Mouse (Mus musculus): ENCODE measurements at regions not wholly inside any gene's neighbourhood (a gene's known extent, or its start where the extent isn't known, plus 50 kb on each side); places are given as distances from the start of the nearest gene placed in this dataset.

DNA sequence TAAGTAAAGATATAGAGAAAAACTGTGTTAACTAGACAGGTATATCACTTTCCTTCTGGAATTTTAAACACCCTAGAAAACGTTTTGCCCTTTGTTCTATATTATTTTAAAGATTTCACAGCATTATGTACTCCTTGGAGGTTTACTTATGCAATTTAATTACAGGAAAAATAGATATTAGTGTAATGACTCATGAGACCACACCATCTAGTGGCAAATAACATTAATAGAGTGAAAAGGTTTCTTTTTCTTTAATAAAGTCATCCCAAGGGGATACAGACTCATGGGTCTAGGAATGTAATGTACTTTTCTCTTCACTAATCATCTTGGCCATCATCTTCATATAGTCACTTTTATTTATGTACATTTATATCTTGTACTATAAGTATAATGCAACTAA lies 262.3 kb downstream of the Cdh9 start:
- no peak for TF ChIP-seq ZKSCAN1 (IDR thresholded peaks at IDR 0.05; ENCODE audit: low read depth, low read length)
- peak in 1 of 3 experiments; percentile 33; a peak in 2 of 6 replicates for TF ChIP-seq CTCF (IDR thresholded peaks at IDR 0.05 in 2 of 3, conservative IDR thresholded peaks at IDR 0.05 in 1 of 3; ENCODE audit: control insufficient read depth in 1 of 3, insufficient read depth in 1 of 3, low read depth in 2 of 3, low read length in 3 of 3, poor library complexity in 1 of 3, severe bottlenecking in 1 of 3)
- no peak for TF ChIP-seq POLR2A (IDR thresholded peaks at IDR 0.05; ENCODE audit: control insufficient read depth in 1 of 2, insufficient read depth in 1 of 2, low read depth in 1 of 2, low read length in 2 of 2, poor library complexity in 1 of 2)
- no peak for TF ChIP-seq USF1 (IDR thresholded peaks at IDR 0.05; ENCODE audit: low read depth, low read length)
- no peak for TF ChIP-seq KAT2A (conservative IDR thresholded peaks at IDR 0.05; ENCODE audit: low read depth, low read length)
